Mouse (Mus musculus) kidney, adult 2 months (tissue): ENCODE measurements at regions not wholly inside any gene's neighbourhood (a gene's known extent, or its start where the extent isn't known, plus 50 kb on each side); places are given as distances from the start of the nearest gene placed in this dataset.

Experiments used
- CTCF ChIP-seq: fragments of 200-500 bp; conservative IDR thresholded peaks from 2 replicates; pipeline ENCODE4 v1.5.1; 2011; ENCODE audit warnings: low read depth, mild to moderate bottlenecking, control low read depth, low read length, moderate library complexity, mixed read lengths; ENCODE audit not compliant: insufficient read depth, insufficient read length
- POLR2A ChIP-seq: fragments of 200-500 bp; IDR thresholded peaks from one replicate; pipeline ENCODE4 v1.6.1; 2011; ENCODE audit warnings: low read depth, low read length, control low read depth

- TF ChIP-seq POLR2A (no peak), CTCF (no peak)
These were observed 205.6 kb upstream of the Mpped2 start for GRCm38 (mm10) chr2:106487335-106488082.
